Mouse (Mus musculus) stomach, postnatal 0 days (tissue): ENCODE results near the gene Retreg1.

ENCODE experiments used
- CTCF ChIP-seq: IDR thresholded peaks from 2 replicates; pipeline ENCODE4 v1.5.1; 2016; ENCODE audit warnings: antibody characterized with exemption, low read depth, mild to moderate bottlenecking, moderate library complexity
- EP300 ChIP-seq: optimal IDR thresholded peaks from 2 replicates; pipeline ENCODE3; 2016; ENCODE audit warnings: antibody characterized with exemption

GRCm38 (mm10) chr15:25876601-25877161 lies 33.7 kb downstream of the Retreg1 start:
- TF ChIP-seq CTCF (no peak), EP300 (no peak)
